Mouse (Mus musculus) hindbrain, embryonic 10.5 days (tissue): ENCODE data around the gene Morf4l1. TPM values are rescaled to one million over a fixed set of nuclear protein-coding genes. Genes with fewer than 3 reads are reported as not detected.
"Not testable (repeated sequence)": the region's sequence is repeated elsewhere in the genome, so short reads cannot be mapped to it uniquely, and the experiment has no call there.

Source experiments
- DNase-seq: peaks from one replicate; pipeline ENCODE4 v3.0.0-alpha.2; 2017; ENCODE audit warnings: low spot score
- H3K27ac ChIP-seq: fragments of 300-500 bp; sonication (generic); 2 replicates; pipeline ENCODE4 v1.5.1; 2016; ENCODE audit warnings: mild to moderate bottlenecking, moderate library complexity
- H3K27me3 ChIP-seq: fragments of 300-500 bp; sonication (generic); 2 replicates; pipeline ENCODE4 v1.6.1; 2016; ENCODE audit warnings: mild to moderate bottlenecking; ENCODE audit not compliant: poor library complexity, insufficient read depth, severe bottlenecking
- H3K36me3 ChIP-seq: fragments of 300-500 bp; sonication (generic); 2 replicates; pipeline ENCODE4 v1.6.1; 2016; ENCODE audit warnings: mild to moderate bottlenecking, moderate library complexity
- H3K4me1 ChIP-seq: fragments of 300-500 bp; sonication (generic); replicated peaks from 2 replicates; pipeline ENCODE4 v1.6.1; 2016; ENCODE audit warnings: mild to moderate bottlenecking
- H3K4me3 ChIP-seq: fragments of 300-500 bp; sonication (generic); 2 replicates; pipeline ENCODE4 v1.5.1; 2016; ENCODE audit warnings: mild to moderate bottlenecking, moderate library complexity
- H3K9me3 ChIP-seq: fragments of 300-500 bp; sonication (generic); 2 replicates; pipeline ENCODE4 v1.6.1; 2016; ENCODE audit warnings: mild to moderate bottlenecking, moderate library complexity
- WGBS: fragments of 180-500 bp; shearing (Covaris S2); methylation state at CpG from one replicate; pipeline ENCODE4 v1.1.7; 2016; 5-methylcytosine and 5-hydroxymethylcytosine counted together
- polyA plus RNA-seq: library from polyadenylated mRNA; unstranded; fragments of >200 nt; fragmentation: Nextera tagmentation; extraction: Ambion mirVana; gene quantifications from 2 replicates; pipeline ENCODE4 v1.2.1, GENCODE M21; 2016

Morf4l1 gene
- polyA plus RNA-seq, 1 experiment from 2014 or later: 546 TPM

DNA sequence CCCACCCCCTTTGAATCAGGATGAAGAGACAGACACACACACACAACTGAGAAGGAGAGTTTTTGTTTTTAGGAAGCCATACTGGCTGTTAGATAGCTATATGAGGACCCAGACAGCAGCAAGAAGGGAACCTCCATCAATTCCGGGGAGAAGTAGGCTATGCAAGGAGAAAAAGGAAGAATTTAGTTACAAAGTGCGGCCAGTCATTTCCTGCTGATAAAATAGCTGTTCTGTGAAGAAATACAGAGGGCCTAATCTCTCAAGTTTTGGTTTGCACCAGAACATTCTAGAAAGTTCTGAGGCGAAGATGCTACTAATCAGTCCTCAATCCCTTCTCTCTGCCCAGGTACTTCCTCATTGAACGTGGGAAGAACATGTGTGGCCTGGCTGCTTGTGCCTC lies 39.2 kb downstream of the Morf4l1 start:
- Histone ChIP-seq H3K4me1 (peaks cover 7% of the 10 kb centered on the region; the same call in 1 of the 2 replicates), H3K9me3 (no peaks in the 10 kb centered on the region), H3K4me3 (no peak overlapping the region), H3K27ac (no peak overlapping the region), H3K36me3 (no peaks in the 10 kb centered on the region), H3K27me3 (no peaks in the 10 kb centered on the region)
- WGBS: 86% methylated on average over 4 of the region's 4 CpGs
- no peak for DNase-seq

DNA sequence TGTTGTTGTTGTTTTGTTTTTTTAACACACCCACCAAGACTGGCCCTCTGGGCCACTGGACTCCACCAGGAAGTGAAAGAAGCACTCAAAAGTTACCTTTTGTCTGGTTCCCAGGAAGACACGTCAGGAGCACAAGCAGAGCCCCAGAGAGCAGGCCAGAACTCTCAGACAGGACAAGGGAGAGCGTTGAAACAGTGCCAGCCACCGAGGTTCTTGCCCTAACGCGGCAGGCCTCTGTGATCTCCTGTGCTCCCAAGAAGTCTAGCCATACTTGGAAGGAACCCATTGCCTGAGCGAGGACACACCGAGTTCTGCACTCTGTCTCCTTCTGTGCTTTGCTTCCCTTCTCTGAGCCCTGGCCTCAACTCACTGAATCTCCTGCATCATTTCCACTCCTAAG lies 44.4 kb downstream of the Morf4l1 start:
- Histone ChIP-seq H3K4me3 (no peak overlapping the region), H3K9me3 (no peaks in the 10 kb centered on the region), H3K4me1 (peaks cover 10% of the 10 kb centered on the region; the same call in 1 of the 2 replicates), H3K36me3 (no peaks in the 10 kb centered on the region), H3K27me3 (no peaks in the 10 kb centered on the region), H3K27ac (no peak overlapping the region)
- WGBS: 78% methylated on average over 7 of the region's 7 CpGs
- DNase-seq: no peak

DNA sequence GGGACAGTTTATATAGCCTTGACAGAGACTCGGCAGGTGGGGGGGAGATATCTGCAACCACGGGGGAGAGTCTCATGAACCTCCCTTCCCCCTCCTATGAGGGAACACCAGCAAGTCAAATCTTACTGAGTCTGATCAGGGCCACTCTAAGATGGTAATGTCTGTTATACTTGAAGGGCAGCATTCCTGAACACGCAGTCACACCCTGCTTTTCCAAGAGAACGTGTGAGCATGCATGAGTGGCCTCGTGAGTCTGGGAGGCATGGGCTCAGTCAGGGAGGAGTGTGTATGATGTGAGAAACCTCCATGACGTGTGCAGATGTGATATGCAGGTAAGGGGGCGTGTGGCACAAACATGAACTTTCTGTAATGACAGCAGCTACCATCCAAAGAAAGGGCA lies 45.1 kb downstream of the Morf4l1 start:
- DNase-seq: no peak
- Histone ChIP-seq H3K36me3 (no peaks in the 10 kb centered on the region), H3K4me1 (peaks cover 12% of the 10 kb centered on the region), H3K27ac (no peak overlapping the region), H3K4me3 (no peak overlapping the region), H3K9me3 (no peaks in the 10 kb centered on the region), H3K27me3 (no peaks in the 10 kb centered on the region)
- 80% methylated on average over 7 of the region's 7 CpGs for WGBS

DNA sequence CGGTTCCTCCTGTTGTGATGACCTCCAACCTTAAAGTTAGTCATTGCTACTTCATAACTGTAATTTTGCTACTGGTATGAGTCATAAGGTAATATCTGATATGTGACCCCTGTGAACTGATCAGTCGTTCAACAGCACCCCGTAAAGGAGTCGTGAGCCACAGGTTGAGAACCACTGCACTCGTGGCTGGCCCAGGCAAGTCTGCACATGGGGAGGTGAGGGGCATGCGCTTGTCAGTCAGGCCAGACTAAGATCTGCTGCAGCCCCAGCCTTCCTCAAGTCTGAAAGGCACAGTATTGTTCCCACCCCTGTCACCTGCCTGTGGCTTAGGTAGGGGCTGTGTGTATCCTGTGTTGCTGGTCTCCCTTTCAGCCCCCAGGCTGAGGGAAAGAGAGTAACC lies 45.8 kb downstream of the Morf4l1 start:
- 85% methylated on average over 6 of the region's 6 CpGs for WGBS
- no peaks in the 10 kb centered on the region for H3K27me3 ChIP-seq
- H3K4me3 ChIP-seq: no peak overlapping the region
- no peaks in the 10 kb centered on the region for H3K9me3 ChIP-seq
- H3K36me3 ChIP-seq: no peaks in the 10 kb centered on the region
- DNase-seq: no peak
- H3K4me1 ChIP-seq: peaks cover 16% of the 10 kb centered on the region
- no peak overlapping the region for H3K27ac ChIP-seq

DNA sequence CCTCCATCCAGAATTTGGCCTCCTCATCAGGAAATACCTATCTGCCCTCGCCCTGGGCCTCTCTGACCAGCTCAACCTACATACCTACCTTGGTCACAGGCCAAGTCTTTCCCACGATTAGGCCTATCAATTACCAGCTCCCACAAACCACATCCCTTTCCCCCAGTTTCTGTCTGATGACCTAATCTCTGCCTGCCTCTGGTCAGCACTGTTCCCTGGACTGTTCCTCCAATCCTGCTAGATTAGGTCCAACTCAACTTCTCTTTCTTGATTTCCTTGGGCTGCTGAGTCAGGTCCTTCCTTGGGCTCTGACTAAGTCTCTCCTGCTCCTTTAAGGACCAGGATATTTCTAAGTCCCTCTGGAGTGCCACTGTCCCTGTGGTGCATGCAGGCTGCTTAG lies 47.2 kb downstream of the Morf4l1 start:
- no peak for DNase-seq
- Histone ChIP-seq H3K36me3 (no peaks in the 10 kb centered on the region), H3K9me3 (no peaks in the 10 kb centered on the region), H3K4me3 (no peak overlapping the region), H3K27me3 (no peaks in the 10 kb centered on the region), H3K27ac (no peak overlapping the region), H3K4me1 (peaks cover 16% of the 10 kb centered on the region)
- WGBS: 82% methylated on average over 2 of the region's 2 CpGs

DNA sequence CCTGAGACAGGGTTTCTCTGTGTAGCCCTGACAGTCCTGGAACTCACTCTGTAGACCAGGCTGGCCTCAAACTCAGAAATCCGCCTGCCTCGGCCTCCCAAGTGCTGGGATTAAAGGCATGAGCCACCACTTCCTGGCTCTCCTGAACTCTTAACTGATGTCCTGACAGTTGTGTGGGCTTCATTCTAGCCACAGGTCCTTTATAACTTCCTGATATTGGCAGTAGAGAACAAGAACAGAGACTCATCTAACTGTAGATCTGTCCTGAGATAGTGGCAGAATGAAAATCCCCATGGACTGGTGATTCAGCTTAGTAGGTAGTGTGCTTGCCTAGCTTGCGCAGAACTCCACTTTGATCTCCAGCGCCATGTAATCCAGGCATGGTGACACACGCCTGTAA lies 53.6 kb downstream of the Morf4l1 start:
- not testable (repeated sequence) for DNase-seq, H3K4me3 ChIP-seq, H3K27me3 ChIP-seq, H3K36me3 ChIP-seq, H3K4me1 ChIP-seq, H3K27ac ChIP-seq, H3K9me3 ChIP-seq
- WGBS: 92% methylated on average over 5 of the region's 5 CpGs

DNA sequence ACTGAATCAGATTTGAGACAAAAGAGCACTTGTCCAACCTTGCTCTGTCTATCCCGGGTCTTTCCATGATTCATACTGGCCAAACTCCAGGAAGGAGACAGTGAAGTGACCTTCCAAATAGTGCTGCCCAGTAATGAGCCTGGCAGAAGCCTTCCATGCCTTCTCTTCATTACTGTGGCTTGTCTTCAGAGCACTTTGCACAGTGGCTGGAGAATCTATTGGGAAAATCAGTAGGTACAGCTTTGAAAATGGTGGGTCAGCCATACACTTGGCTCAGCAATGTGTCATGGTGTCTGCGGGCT lies 54.0 kb downstream of the Morf4l1 start:
- H3K9me3 ChIP-seq: no peaks in the 10 kb centered on the region
- 84% methylated on average over 2 of the region's 2 CpGs for WGBS

DNA sequence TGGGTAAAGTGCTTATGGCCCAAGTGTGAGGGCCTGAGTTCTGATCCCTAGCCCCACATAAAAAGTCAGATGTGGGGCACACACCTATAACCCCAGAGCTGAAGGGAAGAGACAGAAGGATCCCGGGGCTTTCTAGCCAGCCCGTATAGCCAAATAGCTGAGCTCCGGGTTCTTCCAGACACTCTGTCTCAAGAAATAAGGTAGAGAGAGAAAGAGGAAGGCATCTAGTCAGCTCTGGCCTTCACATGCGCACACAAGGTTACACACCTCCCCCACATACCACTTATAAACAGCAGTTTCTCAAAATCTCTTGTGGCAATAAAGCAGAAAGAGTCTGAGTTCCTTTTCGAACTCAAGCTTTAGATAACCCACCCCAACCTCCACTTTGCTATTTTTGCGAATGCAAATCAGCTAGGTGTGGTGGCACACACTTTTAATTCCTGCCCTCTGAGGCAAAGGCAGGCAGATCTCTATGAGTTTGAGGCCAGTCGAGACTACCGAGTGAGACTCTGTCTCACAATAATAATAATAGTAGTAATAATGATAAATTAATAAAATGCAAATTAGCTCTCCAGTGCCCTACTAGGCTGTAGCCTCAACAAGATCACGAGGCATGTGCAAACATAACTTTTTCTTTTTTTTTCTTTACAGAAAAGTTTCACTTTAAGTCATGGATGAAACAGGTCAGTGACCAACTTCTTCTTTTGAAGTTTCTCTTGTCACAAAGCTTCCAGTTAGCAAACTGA lies 54.6 kb downstream of the Morf4l1 start:
- Histone ChIP-seq H3K4me3 (no peak overlapping the region), H3K9me3 (no peaks in the 10 kb centered on the region), H3K4me1 (peaks cover 6% of the 10 kb centered on the region), H3K27me3 (peaks cover 17% of the 10 kb centered on the region), H3K36me3 (no peaks in the 10 kb centered on the region), H3K27ac (no peak overlapping the region)
- WGBS: 90% methylated on average over 9 of the region's 9 CpGs
- no peak for DNase-seq

More for the DNA sequence above, 54.0 kb downstream of the Morf4l1 start:
- no peak for DNase-seq
- H3K4me1 ChIP-seq: peaks cover 5% of the 10 kb centered on the region; the same call in 1 of the 2 replicates
- H3K36me3 ChIP-seq: no peaks in the 10 kb centered on the region
- H3K27ac ChIP-seq: no peak overlapping the region
- no peak overlapping the region for H3K4me3 ChIP-seq
- peaks cover 13% of the 10 kb centered on the region for H3K27me3 ChIP-seq

DNA sequence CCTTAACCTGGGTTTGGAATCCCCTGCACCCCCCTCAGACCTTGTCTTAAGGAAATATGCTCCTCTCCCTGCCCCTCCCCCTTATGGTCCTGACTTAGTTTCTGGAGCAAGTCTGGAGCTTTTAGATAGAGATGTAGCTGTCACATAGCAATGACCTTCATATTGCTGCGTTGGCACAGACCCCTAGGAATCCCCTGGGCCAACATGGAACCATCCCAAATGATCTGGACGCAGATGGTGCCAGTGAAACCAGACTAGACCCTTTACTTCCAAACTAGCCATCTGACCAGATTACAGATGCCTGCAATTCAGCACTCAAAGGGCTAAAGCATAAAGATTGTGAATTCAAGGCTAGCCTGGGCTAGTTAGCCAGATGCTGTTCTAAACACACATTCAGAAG lies 57.9 kb downstream of the Morf4l1 start:
- WGBS: 82% methylated on average over 2 of the region's 2 CpGs
- Histone ChIP-seq H3K9me3 (no peaks in the 10 kb centered on the region), H3K4me1 (peaks cover 10% of the 10 kb centered on the region), H3K27ac (no peak overlapping the region), H3K4me3 (no peak overlapping the region), H3K27me3 (peaks cover 25% of the 10 kb centered on the region), H3K36me3 (no peaks in the 10 kb centered on the region)
- DNase-seq: no peak

DNA sequence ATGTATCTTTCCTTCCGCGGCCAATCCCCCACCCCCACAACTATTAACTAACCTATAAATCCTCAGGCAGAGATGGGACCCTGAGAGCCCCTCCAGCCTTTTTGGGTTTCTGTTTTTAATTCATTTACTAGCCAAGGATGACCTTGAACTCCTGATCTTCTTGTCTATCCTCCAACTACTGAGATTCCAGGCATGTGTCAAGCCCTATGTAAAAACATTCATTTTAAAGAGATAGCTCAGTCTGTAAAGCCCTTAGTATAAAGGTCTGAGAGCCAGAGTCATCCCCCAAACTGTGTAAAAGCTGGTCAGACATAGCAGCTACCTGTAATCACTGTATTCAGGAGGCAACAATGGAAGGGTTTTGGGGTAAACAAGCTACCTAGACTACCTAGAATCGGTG lies 58.7 kb downstream of the Morf4l1 start:
- WGBS: 78% methylated on average over 3 of the region's 3 CpGs
- H3K4me3 ChIP-seq: no peak overlapping the region
- H3K27ac ChIP-seq: no peak overlapping the region
- no peak for DNase-seq
- H3K36me3 ChIP-seq: no peaks in the 10 kb centered on the region
- H3K4me1 ChIP-seq: peaks cover 10% of the 10 kb centered on the region
- H3K27me3 ChIP-seq: peaks cover 25% of the 10 kb centered on the region
- no peaks in the 10 kb centered on the region for H3K9me3 ChIP-seq

DNA sequence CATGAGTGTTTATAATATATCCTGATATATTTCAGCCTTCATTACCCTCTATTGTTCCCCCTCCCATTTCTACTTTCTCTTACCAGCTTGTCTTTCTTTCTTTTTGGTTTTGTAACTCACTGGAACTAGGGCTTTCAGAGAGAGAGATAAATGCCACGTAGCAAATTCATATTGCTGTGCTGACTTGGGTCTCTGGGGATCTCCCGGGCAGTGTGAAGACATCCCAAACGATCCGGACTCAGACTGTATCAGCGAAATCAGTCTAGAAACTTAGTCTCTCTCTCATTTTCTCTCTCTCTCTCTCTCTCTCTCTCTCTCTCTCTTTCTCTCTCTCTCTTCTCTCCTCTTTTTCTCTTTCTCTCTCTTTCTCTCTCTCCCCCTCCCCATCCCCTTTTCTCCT lies 59.2 kb downstream of the Morf4l1 start:
- 60% methylated on average over 5 of the region's 5 CpGs for WGBS
- Histone ChIP-seq H3K36me3 (no peaks in the 10 kb centered on the region), H3K4me3 (0 out of 2 replicates have a peak overlapping the region, but pooled peaks have one; percentile 64), H3K27ac (no peak overlapping the region), H3K27me3 (peaks cover 25% of the 10 kb centered on the region), H3K9me3 (no peaks in the 10 kb centered on the region), H3K4me1 (peaks cover 10% of the 10 kb centered on the region)
- DNase-seq: no peak

DNA sequence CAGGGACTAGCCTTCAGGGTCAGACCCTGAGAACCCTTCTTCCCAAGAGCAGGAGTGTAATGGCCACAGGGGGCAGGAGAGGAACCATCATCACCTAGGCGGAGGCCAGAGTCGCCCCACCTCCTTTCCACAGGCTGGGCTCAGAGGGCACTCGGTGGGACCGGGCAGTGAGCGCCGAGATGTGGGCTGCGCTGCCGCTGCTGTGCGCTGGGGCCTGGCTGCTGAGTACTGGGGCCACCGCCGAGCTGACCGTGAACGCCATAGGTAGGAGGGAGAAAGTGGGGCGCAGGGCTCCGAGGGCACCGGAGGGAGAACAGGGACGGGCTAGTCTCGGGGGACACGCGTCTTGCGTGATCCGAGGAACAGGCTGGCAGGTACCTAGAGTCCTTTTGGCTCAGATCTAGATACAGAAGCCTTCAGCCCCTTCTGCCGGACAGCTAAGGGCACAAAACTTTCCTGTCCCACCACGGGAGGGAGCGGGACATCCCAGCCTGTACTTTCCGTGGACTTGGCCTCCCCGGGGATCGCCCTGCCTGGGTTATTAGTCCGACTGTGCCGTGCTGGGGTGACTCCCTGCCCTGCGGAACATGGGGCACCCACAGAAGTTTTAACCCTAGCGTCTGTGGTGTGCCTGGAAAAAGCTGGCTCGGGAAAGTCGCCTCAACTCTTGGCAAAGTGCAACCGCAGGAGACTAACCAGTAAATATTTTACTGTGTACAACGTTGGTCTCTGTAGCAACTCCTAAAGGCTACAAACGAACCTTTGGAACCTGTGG lies 60.0 kb downstream of the Morf4l1 start:
- WGBS: under 1% methylated on average over 37 of the region's 37 CpGs
- peaks cover 10% of the 10 kb centered on the region for H3K4me1 ChIP-seq
- H3K9me3 ChIP-seq: no peaks in the 10 kb centered on the region
- peak; percentile 68 for DNase-seq
- peak overlapping the region; percentile 62; the same call in 1 of the 2 replicates for H3K27ac ChIP-seq
- peak overlapping the region; percentile 64 for H3K4me3 ChIP-seq
- peaks cover 25% of the 10 kb centered on the region for H3K27me3 ChIP-seq
- no peaks in the 10 kb centered on the region for H3K36me3 ChIP-seq

DNA sequence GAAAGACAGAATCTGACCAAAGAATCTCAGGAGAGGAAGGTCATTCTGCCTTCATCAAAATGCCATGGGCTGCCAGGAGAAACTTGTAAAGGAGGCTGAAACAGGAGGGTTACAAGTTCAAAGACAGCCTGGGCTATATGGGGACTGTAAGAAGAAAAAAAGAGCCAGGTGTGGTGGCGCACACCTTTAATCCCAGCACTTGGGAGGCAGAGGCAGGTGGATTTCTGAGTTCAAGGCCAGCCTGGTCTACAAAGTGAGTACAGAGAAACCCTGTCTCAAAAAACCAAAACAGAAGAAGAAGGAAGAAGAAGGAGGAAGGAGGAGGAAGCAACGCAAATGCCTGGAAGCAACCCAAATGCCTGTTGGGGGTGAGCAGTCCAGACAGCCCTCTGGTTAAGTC lies 60.7 kb downstream of the Morf4l1 start, which contains the start of gene Ctsh:
Gene Ctsh, plus strand, starts transcription at position 301 of the 400 bp plus-strand sequence.
- 80% methylated on average over 2 of the region's 2 CpGs for WGBS
- Histone ChIP-seq H3K4me3 (peak within 1 kb of the TSS; percentile 64), H3K27ac (peak within 1 kb of the TSS; percentile 62; the same call in 1 of the 2 replicates), H3K27me3 (peaks cover 25% of the 10 kb centered on the region), H3K9me3 (no peaks in the 10 kb centered on the region), H3K36me3 (no peaks in the 10 kb centered on the region), H3K4me1 (peaks cover 10% of the 10 kb centered on the region)
- DNase-seq: no peak
